Mouse (Mus musculus): ENCODE measurements around the gene Vwc2.

DNA sequence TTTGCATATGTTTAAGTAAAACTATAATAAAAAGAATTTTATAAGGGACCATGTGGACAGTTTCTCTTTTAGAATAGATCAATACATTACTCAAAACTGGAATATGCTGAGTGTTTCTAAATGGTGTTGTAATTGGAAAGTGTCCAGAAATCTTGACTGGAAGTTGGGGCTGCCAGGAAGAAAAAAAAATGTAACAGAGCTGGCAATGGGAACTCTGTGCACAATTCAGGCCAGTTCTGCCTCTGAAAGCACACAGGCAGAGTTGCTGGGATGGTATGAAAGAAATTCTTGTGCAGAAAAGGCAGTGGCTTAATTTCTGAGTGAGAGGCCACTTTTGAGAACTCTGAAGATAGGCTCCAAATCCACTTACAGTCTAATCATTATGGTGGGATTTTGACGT is 11.4 kb upstream of the Vwc2 start:
- TF ChIP-seq CTCF (IDR thresholded peaks at IDR 0.05) (no peak), EP300 (IDR thresholded peaks at IDR 0.05) (no peak)

Measured in lung, postnatal 0 days (tissue).